Mouse (Mus musculus): ENCODE data around the gene Scly. TPM values are rescaled to one million over a fixed set of nuclear protein-coding genes. Genes with fewer than 3 reads are reported as not detected.

Gene Scly
- polyA plus RNA-seq, 1 experiment: 30.2 TPM

GRCm38 (mm10) chr1:91279126-91279525 is 19.0 kb upstream of the Scly start:
- 65% methylated on average over 1 of the region's 1 CpGs for WGBS
- peaks cover 46% of the 10 kb centered on the region for H3K36me3 ChIP-seq (ENCODE audit: control insufficient read depth, insufficient read depth, low read length)

DNA sequence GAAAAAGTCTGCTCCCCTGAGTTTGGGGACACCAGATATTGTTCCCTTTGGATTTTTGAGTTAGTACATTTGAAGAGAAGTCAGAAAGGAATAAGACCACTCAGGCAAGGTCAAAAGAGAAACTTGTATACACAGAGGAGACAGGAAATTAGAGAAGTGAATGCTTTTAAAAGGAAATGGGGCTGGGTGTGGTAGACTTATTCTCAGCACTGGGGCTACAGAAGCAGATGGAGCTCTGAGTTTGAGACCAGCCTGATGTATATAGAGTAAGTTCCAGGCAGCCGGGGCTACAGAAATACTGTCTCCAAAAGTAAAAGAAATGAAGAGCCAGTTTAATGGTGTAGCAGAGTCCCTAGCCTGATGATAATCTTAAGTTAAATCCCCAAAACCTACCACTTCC is 15.6 kb upstream of the Scly start:
- no peak overlapping the region for H3K27ac ChIP-seq (ENCODE audit: insufficient read depth, low read depth, low read length)
- 84% methylated on average over 1 of the region's 1 CpGs for WGBS
- no peak for TF ChIP-seq POLR2A (IDR thresholded peaks at IDR 0.05; ENCODE audit: low read depth, low read length)
- TF ChIP-seq CTCF (IDR thresholded peaks at IDR 0.05; ENCODE audit: extremely low read depth, insufficient read length, insufficient replicate concordance, low read depth, low read length): no peak
- H3K36me3 ChIP-seq (ENCODE audit: control insufficient read depth, insufficient read depth, low read length): peaks cover 46% of the 10 kb centered on the region
- peaks cover 3% of the 10 kb centered on the region; the same call in 1 of the 2 replicates for H3K4me1 ChIP-seq (ENCODE audit: control insufficient read depth, insufficient read depth, insufficient read length, low read length)
- H3K4me3 ChIP-seq (ENCODE audit: low read depth, low read length): no peak overlapping the region
- no peaks in the 10 kb centered on the region; the same call in 1 of the 2 replicates for H3K27me3 ChIP-seq (ENCODE audit: control insufficient read depth, insufficient read depth, low read length)

More at GRCm38 (mm10) chr1:91279126-91279525, 19.0 kb upstream of the Scly start:
- H3K27ac ChIP-seq (ENCODE audit: insufficient read depth, low read depth, low read length): no peak overlapping the region
- TF ChIP-seq POLR2A (IDR thresholded peaks at IDR 0.05; ENCODE audit: low read depth, low read length) (no peak), CTCF (IDR thresholded peaks at IDR 0.05; ENCODE audit: extremely low read depth, insufficient read length, insufficient replicate concordance, low read depth, low read length) (no peak)
- H3K27me3 ChIP-seq (ENCODE audit: control insufficient read depth, insufficient read depth, low read length): no peaks in the 10 kb centered on the region; the same call in 1 of the 2 replicates
- no peak overlapping the region for H3K4me3 ChIP-seq (ENCODE audit: low read depth, low read length)
- H3K4me1 ChIP-seq (ENCODE audit: control insufficient read depth, insufficient read depth, insufficient read length, low read length): no peaks in the 10 kb centered on the region

DNA sequence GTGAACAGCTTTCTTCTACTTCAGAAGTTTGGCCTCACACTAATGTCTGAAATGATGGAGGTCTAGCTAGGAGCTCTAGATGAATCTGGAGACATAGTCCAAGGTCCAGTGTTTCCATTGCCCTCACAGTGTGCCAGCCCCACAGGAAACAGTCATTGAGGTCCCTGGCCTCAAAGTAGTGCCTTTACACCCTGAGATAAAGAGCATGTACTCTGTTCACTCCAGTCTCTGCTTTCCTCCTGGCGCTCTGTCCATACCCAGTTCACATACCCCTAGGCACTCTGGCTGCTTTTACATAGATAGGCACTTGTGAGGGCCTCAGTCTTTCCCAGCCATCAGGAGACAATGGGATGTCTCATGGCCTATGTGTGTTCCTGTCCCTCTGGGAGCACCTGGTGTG is 8.8 kb upstream of the Scly start:
- Histone ChIP-seq H3K4me1 (ENCODE audit: control insufficient read depth, insufficient read depth, insufficient read length, low read length) (peaks cover 3% of the 10 kb centered on the region; the same call in 1 of the 2 replicates), H3K4me3 (ENCODE audit: low read depth, low read length) (no peak overlapping the region), H3K36me3 (ENCODE audit: control insufficient read depth, insufficient read depth, low read length) (peaks cover 22% of the 10 kb centered on the region), H3K27ac (ENCODE audit: insufficient read depth, low read depth, low read length) (no peak overlapping the region), H3K27me3 (ENCODE audit: control insufficient read depth, insufficient read depth, low read length) (no peaks in the 10 kb centered on the region)
- TF ChIP-seq CTCF (IDR thresholded peaks at IDR 0.05; ENCODE audit: extremely low read depth, insufficient read length, insufficient replicate concordance, low read depth, low read length): no peak
- TF ChIP-seq POLR2A (IDR thresholded peaks at IDR 0.05; ENCODE audit: low read depth, low read length): no peak
- WGBS: 83% methylated on average over 1 of the region's 1 CpGs

GRCm38 (mm10) chr1:91292101-91292825 is 5.9 kb upstream of the Scly start:
- WGBS: 94% methylated on average over 11 of the region's 11 CpGs
- Histone ChIP-seq H3K27ac (ENCODE audit: insufficient read depth, low read depth, low read length) (no peak overlapping the region), H3K27me3 (ENCODE audit: control insufficient read depth, insufficient read depth, low read length) (no peaks in the 10 kb centered on the region), H3K36me3 (ENCODE audit: control insufficient read depth, insufficient read depth, low read length) (peaks cover 7% of the 10 kb centered on the region; the same call in 1 of the 2 replicates), H3K4me3 (ENCODE audit: low read depth, low read length) (no peak overlapping the region), H3K4me1 (ENCODE audit: control insufficient read depth, insufficient read depth, insufficient read length, low read length) (peaks cover 2% of the 10 kb centered on the region; the same call in 1 of the 2 replicates)
- no peak for TF ChIP-seq CTCF (IDR thresholded peaks at IDR 0.05; ENCODE audit: extremely low read depth, insufficient read length, insufficient replicate concordance, low read depth, low read length)
- TF ChIP-seq POLR2A (IDR thresholded peaks at IDR 0.05; ENCODE audit: low read depth, low read length): no peak

GRCm38 (mm10) chr1:91295544-91295943 is 2.6 kb upstream of the Scly start:
- WGBS: 86% methylated on average over 6 of the region's 6 CpGs
- Histone ChIP-seq H3K36me3 (ENCODE audit: control insufficient read depth, insufficient read depth, low read length) (peaks cover 4% of the 10 kb centered on the region; the same call in 1 of the 2 replicates), H3K4me3 (ENCODE audit: low read depth, low read length) (no peak overlapping the region), H3K27ac (ENCODE audit: insufficient read depth, low read depth, low read length) (no peak overlapping the region), H3K4me1 (ENCODE audit: control insufficient read depth, insufficient read depth, insufficient read length, low read length) (peaks cover 4% of the 10 kb centered on the region; the same call in 1 of the 2 replicates), H3K27me3 (ENCODE audit: control insufficient read depth, insufficient read depth, low read length) (no peaks in the 10 kb centered on the region)
- TF ChIP-seq CTCF (IDR thresholded peaks at IDR 0.05; ENCODE audit: extremely low read depth, insufficient read length, insufficient replicate concordance, low read depth, low read length) (no peak), POLR2A (IDR thresholded peaks at IDR 0.05; ENCODE audit: low read depth, low read length) (no peak)

- H3K36me3 ChIP-seq (ENCODE audit: control insufficient read depth, insufficient read depth, low read length): peaks cover 12% of the 10 kb centered on the region
- peak overlapping the region; percentile 74 for H3K27ac ChIP-seq (ENCODE audit: insufficient read depth, low read depth, low read length)
- TF ChIP-seq POLR2A (IDR thresholded peaks at IDR 0.05; ENCODE audit: low read depth, low read length): no peak
- no peak for TF ChIP-seq CTCF (IDR thresholded peaks at IDR 0.05; ENCODE audit: extremely low read depth, insufficient read length, insufficient replicate concordance, low read depth, low read length)
- 29% methylated on average over 13 of the region's 13 CpGs for WGBS
- peak overlapping the region; percentile 80 for H3K4me3 ChIP-seq (ENCODE audit: low read depth, low read length)
- H3K27me3 ChIP-seq (ENCODE audit: control insufficient read depth, insufficient read depth, low read length): no peaks in the 10 kb centered on the region
- H3K4me1 ChIP-seq (ENCODE audit: control insufficient read depth, insufficient read depth, insufficient read length, low read length): peaks cover 4% of the 10 kb centered on the region
Measured at GRCm38 (mm10) chr1:91299026-91299706, 1.0 kb downstream of the Scly start.

All from small intestine, adult 2 months (tissue).